In the genomic region with DNA sequence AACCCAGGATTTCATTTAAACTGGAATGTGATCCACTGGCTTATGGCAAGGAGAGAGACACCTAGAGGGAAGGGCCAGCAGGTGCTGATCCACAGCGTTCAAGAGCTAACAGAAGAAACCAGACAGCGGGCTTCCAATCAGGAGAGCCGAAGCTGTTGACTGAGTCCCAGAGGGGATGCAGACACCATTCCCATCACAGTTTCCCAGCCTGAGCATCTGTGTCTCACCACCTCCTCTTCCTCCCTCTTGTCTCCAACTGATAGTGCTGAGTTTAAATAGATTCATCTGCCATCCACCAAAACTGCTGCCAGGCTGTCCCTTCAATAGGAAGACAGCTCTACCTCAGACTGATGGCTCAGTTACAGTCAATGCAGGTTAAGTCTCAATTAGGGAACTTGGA, we compare ENCODE assay signal across 12 mouse cellular contexts. TPM values are rescaled to one million over a fixed set of nuclear protein-coding genes. Genes with fewer than 3 reads are reported as not detected.
"Had no signal": no experiment of that assay in that cellular context is flagged by ENCODE, and none has a peak within 500 bp of the region (broad histone marks: within the 10 kb centered on the region; RNA-seq: fewer than 3 reads in every experiment).

No protein-coding gene starts in this region.

- DNase-seq: kidney, adult 2 months; kidney, postnatal 25 days; liver, embryonic 13.5 days; lung, adult 2 months; lung, postnatal 14 days; lung, postnatal 4 days; midbrain, embryonic 14.5 days; thymus, postnatal 25 days had no signal

RNA-seq across cellular contexts. Expression of gene C8b, which starts 12.0 kb away (rescaled TPM):
- total RNA-seq: left cerebral cortex, postnatal 36 days; megakaryocyte progenitor cell, adult 5-6 weeks; megakaryocyte-erythroid progenitor cell, adult 5-6 weeks; midbrain, postnatal 0 days had no signal
